ENCODE assay signal across 9 mouse cellular contexts in the genomic region with DNA sequence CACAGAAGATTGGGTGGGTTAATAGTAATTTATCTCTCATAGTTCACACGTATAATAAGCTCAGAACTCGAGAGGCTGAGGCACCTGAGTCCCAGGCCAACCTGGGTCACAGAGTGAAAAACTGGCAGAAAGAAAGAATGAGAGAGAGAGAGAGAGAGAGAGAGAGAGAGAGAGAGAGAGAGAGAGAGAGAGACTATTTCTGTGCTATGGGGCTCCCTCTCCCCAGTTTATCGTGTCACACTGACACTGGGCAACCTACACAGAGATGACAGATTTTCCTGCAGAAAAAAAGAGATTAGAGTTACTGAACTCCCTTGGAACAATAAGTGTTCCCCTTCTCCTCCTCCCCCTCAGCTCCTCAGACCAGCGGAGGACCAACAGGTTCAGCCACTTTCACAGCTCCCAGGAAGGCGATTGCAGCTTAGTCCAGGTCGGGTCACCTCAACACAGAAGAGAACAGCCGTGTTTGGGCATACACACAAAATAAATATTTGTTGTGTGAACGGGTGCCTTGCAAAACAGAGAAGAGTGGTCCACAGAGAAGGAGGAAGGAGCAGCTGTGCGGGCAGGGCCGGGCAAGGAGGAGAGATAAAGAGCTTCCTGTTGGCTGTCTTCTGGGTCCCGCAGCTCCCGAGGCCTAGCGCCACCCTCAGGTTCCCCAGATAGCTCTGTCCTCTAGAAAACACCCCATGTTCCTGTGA. TPM values are rescaled to one million over a fixed set of nuclear protein-coding genes. Genes with fewer than 3 reads are reported as not detected.
DNase-seq lines count a peak whose midpoint lies in the region; ATAC-seq and TF ChIP-seq lines count a peak whose summit lies in the region.
"Had no signal": no experiment of that assay in that cellular context is flagged by ENCODE, and none has a peak within 500 bp of the region (broad histone marks: within the 10 kb centered on the region; RNA-seq: fewer than 3 reads in every experiment).

No protein-coding gene starts in this region.

- peak; percentile 50 to 52 for DNase-seq in cerebellum, adult 18-20 months
- DNase-seq in embryo, embryonic 11 days = peak; percentile 67
- DNase-seq in induced T-regulatory cell, adult 2 months (ENCODE audit: low read depth) = peak; percentile 44
- peak; percentile 50 for DNase-seq in thymus, postnatal 25 days

- no peak overlapping the region for H3ac ChIP-seq in C2C12 (ENCODE audit: control insufficient read depth, insufficient read length, low read depth)

- H3K9me3 ChIP-seq in liver, embryonic 16.5 days (replicated peaks; ENCODE audit: control insufficient read depth, low read length) = no peaks in the 10 kb centered on the region
- no peaks in the 10 kb centered on the region for H3K9me3 ChIP-seq in neural tube, embryonic 12.5 days

- H3K4me1 ChIP-seq in liver, embryonic 16.5 days (ENCODE audit: control insufficient read depth, low read depth, low read length) = no peaks in the 10 kb centered on the region; the same call in 1 of the 2 replicates
- H3K4me1 ChIP-seq in neural tube, embryonic 12.5 days = peaks cover 3% of the 10 kb centered on the region; the same call in 1 of the 2 replicates

- no peak overlapping the region for H3K27ac ChIP-seq in liver, embryonic 16.5 days (ENCODE audit: low read length)
- no peak overlapping the region for H3K27ac ChIP-seq in neural tube, embryonic 12.5 days

- no peak overlapping the region for H3K9ac ChIP-seq in liver, embryonic 16.5 days (ENCODE audit: low read depth, low read length)
- no peak overlapping the region for H3K9ac ChIP-seq in neural tube, embryonic 12.5 days

- H3K27me3 ChIP-seq in C2C12 (ENCODE audit: control insufficient read depth, insufficient read depth, insufficient read length) = peaks cover 14% of the 10 kb centered on the region
- no peaks in the 10 kb centered on the region for H3K27me3 ChIP-seq in liver, embryonic 16.5 days (ENCODE audit: control insufficient read depth, insufficient read depth, low read depth, low read length)
- H3K27me3 ChIP-seq in neural tube, embryonic 12.5 days (replicated peaks) = no peaks in the 10 kb centered on the region

- no peak for ATAC-seq in cerebellum, adult (ENCODE audit: insufficient number of reproducible peaks, low FRiP score, low TSS enrichment)
- no peak for ATAC-seq in liver, embryonic 16.5 days (ENCODE audit: low read depth)
- ATAC-seq in neural tube, embryonic 12.5 days (ENCODE audit: low FRiP score, low read depth) = peak; percentile 58; the same call in 1 of the 2 replicates
- ATAC-seq: Patski had no signal

- H3K36me3 ChIP-seq in C2C12 (ENCODE audit: control insufficient read depth, insufficient read depth) = no peaks in the 10 kb centered on the region
- H3K36me3 ChIP-seq in liver, embryonic 16.5 days (ENCODE audit: control insufficient read depth, insufficient read depth) = no peaks in the 10 kb centered on the region
- H3K36me3 ChIP-seq in neural tube, embryonic 12.5 days = no peaks in the 10 kb centered on the region

- WGBS in liver, embryonic 16.5 days (ENCODE audit: insufficient replicate concordance) = 4% methylated on average over 13 of the region's 13 CpGs
- 16% methylated on average over 13 of the region's 13 CpGs for WGBS in neural tube, embryonic 12.5 days

- no peaks in the 10 kb centered on the region for H3K79me3 ChIP-seq in C2C12 (ENCODE audit: low read depth)

- H3K79me2 ChIP-seq in C2C12 (ENCODE audit: control insufficient read depth, insufficient read depth) = no peaks in the 10 kb centered on the region

- H3K4me2 ChIP-seq in liver, embryonic 16.5 days (ENCODE audit: low read depth, low read length) = peak overlapping the region; percentile 51
- peak overlapping the region; percentile 41 for H3K4me2 ChIP-seq in neural tube, embryonic 12.5 days (replicated peaks)

- TF ChIP-seq CTCF in C2C12 (IDR thresholded peaks at IDR 0.05; ENCODE audit: control insufficient read depth, insufficient read depth, insufficient read length) = peak; percentile 27

- no peak overlapping the region for H3K4me3 ChIP-seq in C2C12 (ENCODE audit: insufficient read depth, poor library complexity, severe bottlenecking)
- no peak overlapping the region for H3K4me3 ChIP-seq in liver, embryonic 16.5 days (ENCODE audit: low read depth, low read length)
- H3K4me3 ChIP-seq in neural tube, embryonic 12.5 days = no peak overlapping the region

TF ChIP-seq in C2C12, 6 proteins besides CTCF, POLR2A, EP300 and RAD21:
- TF ChIP-seq CEBPB (IDR thresholded peaks at IDR 0.05; ENCODE audit: low read depth) (no peak), FOSL1 (IDR thresholded peaks at IDR 0.05; ENCODE audit: insufficient read depth, low read length, poor library complexity, severe bottlenecking) (no peak), MYOD1 (IDR thresholded peaks at IDR 0.05; ENCODE audit: control insufficient read depth, insufficient read length, low read depth) (no peak), USF1 (IDR thresholded peaks at IDR 0.05; ENCODE audit: low read depth) (no peak), MAX (IDR thresholded peaks at IDR 0.05) (no peak), MYOG (IDR thresholded peaks at IDR 0.05; ENCODE audit: control insufficient read depth, extremely low read depth, insufficient read length) (no peak)

RNA-seq across cellular contexts. Expression of gene Bmp8b, which starts 33.5 kb away (rescaled TPM):
- polyA plus RNA-seq in C2C12 (2012; fragmentation: generic; extraction: Trizol) = not detected
- 0.28 and 0.30 TPM in 2 replicates for polyA plus RNA-seq in liver, embryonic 16.5 days (2015; fragmentation: Nextera tagmentation; extraction: Ambion mirVana)
- polyA plus RNA-seq in neural tube, embryonic 12.5 days (2016; fragmentation: Nextera tagmentation; extraction: Ambion mirVana) = 0.22 and 0.29 TPM in 2 replicates

RNA-seq across cellular contexts. Expression of gene Oxct2b, which starts 44.6 kb away (rescaled TPM):
- polyA plus RNA-seq in C2C12 (2012; fragmentation: generic; extraction: Trizol) = not detected
- 0.06 TPM in 1 of 2 replicates, not detected in the other for polyA plus RNA-seq in liver, embryonic 16.5 days (2015; fragmentation: Nextera tagmentation; extraction: Ambion mirVana)
- polyA plus RNA-seq in neural tube, embryonic 12.5 days (2016; fragmentation: Nextera tagmentation; extraction: Ambion mirVana) = 0.13 TPM in 1 of 2 replicates, not detected in the other
- polyA plus RNA-seq: Patski had no signal

RNA-seq across cellular contexts. Expression of gene Trit1, which starts 55.0 kb away (rescaled TPM):
- polyA plus RNA-seq in C2C12 (2012; fragmentation: generic; extraction: Trizol) = 6.3 TPM
- 6.3 and 7.0 TPM in 2 replicates for polyA plus RNA-seq in liver, embryonic 16.5 days (2015; fragmentation: Nextera tagmentation; extraction: Ambion mirVana)
- polyA plus RNA-seq in neural tube, embryonic 12.5 days (2016; fragmentation: Nextera tagmentation; extraction: Ambion mirVana) = 26.6 and 29.7 TPM in 2 replicates
